Mouse (Mus musculus) testis, postnatal 10 days (tissue): ENCODE results near the gene Utrn.
"Not testable (repeated sequence)": the region's sequence is repeated elsewhere in the genome, so short reads cannot be mapped to it uniquely, and the experiment has no call there.

ENCODE experiments used
- DNase-seq: peaks from one replicate; pipeline ENCODE4 v3.0.0; 2021; ENCODE audit warnings: low spot score

The Utrn gene

GRCm38 (mm10) chr10:12690601-12691000 is 178.6 kb downstream of the Utrn start:
- peak; percentile 80 for DNase-seq

GRCm38 (mm10) chr10:12685683-12686082 is 183.5 kb downstream of the Utrn start:
- no peak for DNase-seq

- DNase-seq, result no peak
These were observed 185.1 kb downstream of the Utrn start for GRCm38 (mm10) chr10:12684018-12684417.

- DNase-seq, result no peak
These were observed 195.9 kb downstream of the Utrn start for GRCm38 (mm10) chr10:12673309-12673708.

- DNase-seq, result no peak
These were observed 197.6 kb downstream of the Utrn start for GRCm38 (mm10) chr10:12671608-12672007.

GRCm38 (mm10) chr10:12662035-12662434 is 207.1 kb downstream of the Utrn start:
- DNase-seq, result no peak

- DNase-seq, result no peak
These were observed 211.0 kb downstream of the Utrn start for GRCm38 (mm10) chr10:12658023-12658744.

- no peak for DNase-seq
These were observed 216.2 kb downstream of the Utrn start for GRCm38 (mm10) chr10:12652988-12653387.

- no peak for DNase-seq
These were observed 223.0 kb downstream of the Utrn start for GRCm38 (mm10) chr10:12646119-12646518.

- DNase-seq, result no peak
These were observed 225.8 kb downstream of the Utrn start for GRCm38 (mm10) chr10:12643336-12643735.

- DNase-seq, result no peak
These were observed 229.5 kb downstream of the Utrn start for GRCm38 (mm10) chr10:12639638-12640037.

- DNase-seq, result no peak
These were observed 235.2 kb downstream of the Utrn start for GRCm38 (mm10) chr10:12633965-12634364.

- DNase-seq, result no peak
These were observed 238.2 kb downstream of the Utrn start for GRCm38 (mm10) chr10:12630933-12631332.

GRCm38 (mm10) chr10:12618397-12618796 is 250.8 kb downstream of the Utrn start:
- DNase-seq, result no peak

GRCm38 (mm10) chr10:12615723-12616122 is 253.4 kb downstream of the Utrn start:
- no peak for DNase-seq

- no peak for DNase-seq
These were observed 254.5 kb downstream of the Utrn start for GRCm38 (mm10) chr10:12614465-12615199.

GRCm38 (mm10) chr10:12612235-12612863 is 256.8 kb downstream of the Utrn start:
- peak; percentile 45 for DNase-seq

GRCm38 (mm10) chr10:12609896-12610295 is 259.3 kb downstream of the Utrn start:
- no peak for DNase-seq

- no peak for DNase-seq
These were observed 260.5 kb downstream of the Utrn start for GRCm38 (mm10) chr10:12608634-12609033.

- not testable (repeated sequence) for DNase-seq
These were observed 262.0 kb downstream of the Utrn start for GRCm38 (mm10) chr10:12607180-12607579.

GRCm38 (mm10) chr10:12595379-12595778 is 273.8 kb downstream of the Utrn start:
- DNase-seq, result no peak

- no peak for DNase-seq
These were observed 274.2 kb downstream of the Utrn start for GRCm38 (mm10) chr10:12594958-12595357.

GRCm38 (mm10) chr10:12593071-12593470 is 276.1 kb downstream of the Utrn start:
- DNase-seq, result no peak
